Mouse (Mus musculus) lung, postnatal 0 days (tissue): ENCODE measurements around the gene Tgfbr1.

Experiments
- CTCF ChIP-seq: IDR thresholded peaks from 2 replicates; pipeline ENCODE4 v1.5.1; 2016; ENCODE audit warnings: antibody characterized with exemption, mild to moderate bottlenecking
- EP300 ChIP-seq: IDR thresholded peaks from 2 replicates; pipeline ENCODE4 v1.6.1; 2016; ENCODE audit warnings: antibody characterized with exemption, mild to moderate bottlenecking, control low read depth

GRCm38 (mm10) chr4:47333541-47333940 lies 19.5 kb upstream of the Tgfbr1 start:
- TF ChIP-seq CTCF: no peak
- TF ChIP-seq EP300: no peak
